Mouse (Mus musculus) left cerebral cortex, adult 11 months (tissue): Measurements from ENCODE around the gene Gnao1.

Experiments used
- DNase-seq: peaks from one replicate; pipeline ENCODE4 v3.0.0; 2022; ENCODE audit warnings: low spot score

The Gnao1 gene

DNA sequence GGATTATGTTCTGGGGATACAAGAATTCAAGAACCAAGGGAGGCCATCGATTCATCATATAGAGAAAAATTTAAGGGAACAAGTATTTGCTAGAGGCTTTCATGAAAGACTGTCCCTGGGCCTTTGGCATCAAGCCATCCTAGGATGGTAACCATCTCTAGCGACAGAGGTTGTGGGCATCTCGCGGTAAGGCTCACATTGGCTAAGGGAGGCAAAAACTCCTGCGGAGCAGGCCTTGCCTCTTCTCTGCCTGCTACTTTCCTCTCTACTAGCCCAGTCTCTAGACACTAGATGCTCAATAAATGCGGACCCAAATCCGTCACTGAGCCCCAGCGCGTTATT lies at the start of gene Gnao1:
Gnao1 (plus strand) TSS at position 281 of the 342 bp plus-strand sequence.
- no peak for DNase-seq

DNA sequence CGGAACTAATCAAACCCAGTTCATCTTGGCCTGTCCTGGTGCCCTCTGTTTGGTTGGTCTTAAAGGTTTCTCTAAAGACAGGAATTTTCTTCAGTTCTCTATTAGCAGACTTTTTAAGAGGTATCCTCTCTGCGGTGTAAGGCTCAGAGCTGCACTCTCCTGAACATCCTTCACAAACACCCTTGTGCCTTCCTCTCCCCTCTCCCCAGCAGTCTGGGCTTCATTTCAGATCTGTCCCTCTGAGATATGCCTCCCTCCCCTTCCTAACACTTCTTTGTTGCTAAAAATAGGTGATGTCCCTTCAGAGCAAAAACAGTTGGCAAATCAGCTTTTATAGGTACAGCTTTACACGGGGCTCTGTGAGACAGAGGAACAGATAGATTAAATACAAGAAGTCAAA lies 32.2 kb upstream of the Gnao1 start:
- no peak for DNase-seq

DNA sequence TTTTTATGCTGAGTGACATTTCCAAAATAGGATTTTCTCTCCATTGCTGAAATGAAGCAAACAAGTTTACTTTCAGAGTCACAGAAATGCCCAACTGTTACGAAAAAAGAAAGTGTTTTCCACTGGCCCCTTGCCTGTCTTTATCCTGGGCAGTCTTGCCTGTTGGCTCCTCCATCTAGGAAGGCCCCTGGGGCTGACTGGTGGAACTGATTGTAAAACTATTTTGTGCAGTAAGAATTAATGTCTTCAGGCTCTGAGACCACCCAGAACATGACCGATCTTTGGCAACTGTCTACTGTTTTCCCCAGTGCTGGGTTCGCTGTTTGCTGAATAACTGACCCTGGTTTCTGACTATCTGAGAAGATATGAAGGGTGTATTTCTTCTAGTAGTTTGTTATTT lies 540 bp upstream of the Gnao1 start:
- no peak for DNase-seq

DNA sequence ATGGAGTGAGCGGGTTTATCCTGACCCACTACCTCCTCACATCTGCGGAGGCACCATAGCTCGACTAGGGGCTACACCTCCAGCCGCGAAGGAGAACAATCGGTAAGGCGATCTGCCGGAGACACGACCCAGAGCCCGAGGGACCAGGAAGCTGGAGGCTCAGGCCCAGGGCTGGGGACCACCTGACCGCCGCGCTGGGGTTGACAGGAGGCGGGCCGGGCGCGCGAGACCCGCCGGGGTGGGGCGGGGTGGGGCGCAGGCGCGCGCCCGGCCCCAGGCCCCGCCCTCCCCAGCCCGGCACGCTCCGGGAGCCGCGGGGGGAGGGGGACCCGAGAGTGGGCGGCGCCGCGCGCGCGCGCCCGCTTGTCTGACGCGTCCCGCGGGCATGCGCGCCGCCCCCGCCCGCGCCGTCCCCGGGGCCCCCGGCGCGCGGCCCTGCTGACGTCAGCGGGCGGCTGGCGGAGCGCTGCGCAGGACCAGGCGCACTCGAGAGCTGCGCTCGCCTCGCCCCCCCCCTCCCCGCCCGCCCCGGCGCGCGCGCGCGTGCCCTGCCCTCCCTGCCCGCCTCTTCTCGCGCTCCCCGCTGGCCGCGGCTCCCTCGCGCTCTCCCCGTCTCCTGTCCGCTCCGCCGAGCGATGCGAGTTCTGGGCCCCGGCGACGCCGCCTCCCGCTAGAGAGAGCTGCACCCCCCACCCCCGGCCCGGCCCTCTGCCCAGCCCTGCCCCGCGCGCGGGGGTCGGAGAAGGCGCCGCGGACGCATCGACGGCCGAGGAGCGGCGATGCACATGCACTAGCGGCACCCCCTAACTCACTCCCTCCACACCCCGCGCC lies 477 bp downstream of the Gnao1 start:
- peak; percentile 81 for DNase-seq

DNA sequence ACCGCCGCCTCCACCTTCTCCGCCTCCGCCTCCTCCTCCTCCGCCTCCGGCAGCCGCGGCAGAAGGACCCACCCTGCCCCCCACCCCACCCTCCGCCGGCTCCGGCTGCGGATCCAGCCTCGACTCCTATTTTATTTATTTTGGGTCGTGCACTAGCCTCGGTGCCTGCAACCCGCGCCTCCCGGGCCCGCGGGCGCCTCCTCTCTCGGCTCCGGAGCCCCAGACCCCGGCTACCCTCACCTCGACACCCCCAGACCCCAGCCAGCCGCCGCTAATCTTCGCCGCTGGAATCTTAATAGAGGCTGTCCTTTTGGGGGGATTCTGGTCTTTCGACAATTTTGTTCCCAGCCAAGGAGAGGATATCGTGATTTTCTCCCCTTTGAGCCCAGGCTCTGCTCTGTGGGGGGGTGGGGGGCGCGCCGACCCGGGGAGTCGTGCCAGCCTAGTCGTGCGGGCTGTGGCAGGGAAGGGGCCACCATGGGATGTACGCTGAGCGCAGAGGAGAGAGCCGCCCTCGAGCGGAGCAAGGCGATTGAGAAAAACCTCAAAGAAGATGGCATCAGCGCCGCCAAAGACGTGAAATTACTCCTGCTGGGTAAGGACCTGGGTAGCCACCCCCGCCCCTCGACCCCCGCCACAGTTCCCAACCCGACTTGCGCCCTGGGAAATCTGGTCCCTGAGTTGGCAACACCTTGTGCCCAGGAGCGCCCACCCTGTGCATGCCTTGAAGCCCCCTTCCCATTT lies 1.3 kb downstream of the Gnao1 start:
- no peak for DNase-seq

DNA sequence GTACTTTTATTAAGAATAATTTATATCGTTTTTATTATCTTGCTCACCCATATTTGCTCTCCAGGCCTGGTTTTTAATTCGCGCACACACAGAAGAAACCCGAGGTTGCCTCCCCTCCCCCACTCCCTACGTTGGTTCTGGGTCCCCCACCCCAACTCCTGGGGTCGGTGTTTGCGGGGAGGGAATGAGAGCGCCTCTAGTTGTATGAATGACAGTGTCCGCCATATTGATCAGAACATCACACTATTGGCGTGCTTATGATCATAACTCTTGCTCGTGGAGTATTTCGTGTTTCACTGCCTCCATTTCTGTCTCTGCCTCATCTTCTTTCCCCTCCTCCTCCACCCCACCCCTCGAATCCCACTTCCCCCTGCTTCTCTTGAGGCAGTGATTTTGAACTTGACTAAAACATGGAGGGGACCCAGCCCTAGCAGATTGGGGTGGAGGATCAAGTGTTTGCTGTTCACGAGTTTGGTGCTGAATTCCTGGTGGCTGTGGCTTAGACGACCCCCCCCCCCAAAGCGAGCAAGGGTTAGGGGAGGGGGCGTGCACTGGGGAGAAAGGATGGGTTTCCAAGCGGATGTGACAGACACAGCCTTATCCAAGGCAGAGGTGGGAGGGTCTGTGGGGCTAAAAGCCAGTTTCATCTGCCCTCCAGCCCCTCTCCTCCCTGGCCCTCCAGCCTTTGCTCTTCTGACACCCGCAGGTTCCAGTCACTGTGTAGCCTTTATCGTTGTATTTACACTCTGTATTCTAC lies 2.1 kb downstream of the Gnao1 start:
- no peak for DNase-seq

DNA sequence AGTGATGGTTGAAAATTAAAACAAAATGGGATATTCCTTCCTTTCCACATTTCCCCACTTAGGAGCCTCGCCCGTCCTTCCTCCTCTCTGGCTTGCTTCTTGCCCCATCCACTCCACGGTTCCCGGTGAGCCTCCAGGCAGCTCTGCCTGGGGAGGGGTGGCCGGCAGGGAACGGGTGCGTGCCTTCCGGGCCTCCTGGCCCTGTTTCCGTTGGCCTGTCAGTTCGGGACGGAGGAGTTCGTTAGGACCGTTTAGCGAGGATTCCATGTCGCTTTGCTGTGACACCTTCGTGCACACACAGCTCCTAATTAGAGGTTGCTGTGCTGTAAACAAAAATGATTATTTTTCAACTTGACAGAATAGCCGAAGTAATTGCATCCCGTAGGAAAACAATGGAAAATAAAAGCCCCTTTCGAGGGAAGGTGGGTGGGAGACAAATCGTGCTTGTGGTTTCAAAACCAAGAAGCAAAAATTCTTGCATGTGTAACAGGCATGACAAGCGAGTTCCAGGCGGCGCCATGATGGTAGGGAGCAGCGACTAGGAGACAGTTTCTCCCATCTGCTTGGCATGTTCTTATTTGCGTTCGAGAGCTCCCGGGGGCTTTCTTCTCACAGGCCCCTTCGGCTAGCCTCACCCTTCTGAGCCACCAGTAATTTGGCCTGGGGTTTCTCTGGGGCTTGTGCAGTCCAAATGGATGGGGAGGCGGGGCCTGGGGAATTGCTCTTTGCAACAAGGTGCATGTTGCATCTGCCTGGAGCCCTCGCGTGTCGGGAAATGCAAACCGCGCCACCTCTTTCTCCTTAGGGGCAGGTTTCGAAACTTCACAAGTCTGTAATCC lies 3.0 kb downstream of the Gnao1 start:
- no peak for DNase-seq

DNA sequence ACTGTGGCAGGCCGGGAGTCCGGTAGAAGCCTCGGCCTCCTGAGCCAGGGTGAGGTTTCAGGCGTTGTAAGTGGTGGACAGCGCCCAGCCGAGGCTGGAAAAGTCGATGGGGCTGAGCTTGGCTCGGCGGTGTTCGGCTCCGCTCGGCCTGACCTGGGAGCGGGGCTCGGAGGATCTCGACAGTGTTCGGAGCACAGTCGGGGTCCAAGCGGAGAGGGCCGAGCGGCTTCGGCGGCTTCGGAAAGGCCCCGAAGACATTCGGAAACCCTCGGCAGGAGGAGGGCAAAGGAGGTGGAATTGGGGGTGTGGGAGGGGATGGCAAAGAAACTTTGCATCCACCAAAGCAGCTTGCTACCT lies 3.6 kb downstream of the Gnao1 start:
- peak; percentile 81 for DNase-seq

DNA sequence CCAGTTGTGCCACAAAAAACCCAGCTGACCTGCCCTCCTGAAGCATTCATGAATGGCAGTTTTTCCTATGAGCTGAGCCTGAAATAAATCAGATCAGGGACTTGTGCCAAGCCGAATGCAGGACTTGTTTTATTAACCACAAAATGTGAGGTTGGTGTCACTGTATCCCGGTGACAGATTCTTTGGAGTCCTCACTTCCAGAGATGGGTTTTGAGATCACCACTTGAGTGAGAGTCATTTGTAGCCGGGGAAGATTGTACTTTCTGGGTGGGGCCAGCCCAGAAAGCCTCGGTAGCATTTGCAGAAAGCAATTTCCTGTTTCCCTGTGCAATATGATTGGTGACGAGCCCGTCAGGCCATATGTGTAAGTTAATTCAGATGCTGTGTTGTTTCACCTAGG lies 4.5 kb downstream of the Gnao1 start:
- no peak for DNase-seq

DNA sequence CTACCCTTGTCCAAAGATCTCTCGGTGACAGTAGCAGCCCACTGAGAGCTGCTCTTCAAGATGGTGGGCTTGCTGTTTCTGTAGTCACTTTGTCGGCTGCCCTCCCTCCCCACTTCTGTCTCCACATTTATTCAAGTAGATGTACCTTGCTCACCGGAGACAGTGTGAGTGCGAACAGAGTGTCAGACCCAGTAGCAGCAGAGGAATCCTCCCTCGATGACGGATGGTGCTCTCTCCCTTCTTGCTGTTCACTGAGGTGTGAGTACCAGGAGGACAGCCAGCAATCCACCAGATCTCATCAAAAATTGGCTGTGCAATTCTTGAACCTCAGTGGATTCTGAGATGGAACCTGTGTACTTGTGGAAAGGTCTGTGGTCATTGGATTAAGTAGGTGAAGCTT lies 6.5 kb downstream of the Gnao1 start:
- no peak for DNase-seq

DNA sequence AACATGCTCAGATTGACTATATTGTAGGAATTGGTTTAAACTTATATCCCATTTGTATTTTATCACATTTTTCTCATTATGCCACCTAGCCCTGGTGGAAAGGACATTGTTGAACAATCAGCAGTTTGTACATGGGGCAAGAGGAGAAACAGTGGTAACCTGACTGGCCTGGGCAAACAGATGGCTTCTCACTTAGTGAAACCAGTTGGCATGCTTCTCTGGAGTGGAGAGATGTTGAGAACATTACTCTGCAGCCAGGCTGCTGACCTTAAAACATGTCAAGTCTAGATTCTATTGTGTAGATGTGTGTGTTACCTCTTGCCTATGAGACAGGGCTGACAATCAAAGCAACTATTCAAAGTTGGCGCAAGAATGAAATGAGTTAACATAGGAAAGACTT lies 7.6 kb downstream of the Gnao1 start:
- DNase-seq: no peak

DNA sequence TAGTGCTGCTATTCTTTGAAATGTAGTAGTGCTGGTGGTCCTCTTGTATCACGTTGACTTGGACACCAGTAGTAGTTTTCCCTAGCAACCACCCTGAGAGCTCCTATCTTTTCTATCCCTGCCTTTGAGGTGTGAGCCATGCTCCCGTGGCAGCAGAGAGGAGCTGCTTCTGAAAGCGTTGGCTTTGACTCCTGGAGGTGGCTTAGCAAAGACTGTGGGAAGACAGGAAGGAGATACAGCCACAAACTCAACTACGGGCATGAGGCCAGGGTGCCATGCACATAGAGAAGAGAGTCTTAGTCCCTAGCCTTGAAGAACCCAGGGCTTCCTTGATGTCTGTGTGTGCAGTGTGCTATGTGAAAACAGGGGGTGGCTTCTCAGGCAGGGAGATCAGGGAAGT lies 10.2 kb downstream of the Gnao1 start:
- DNase-seq: no peak

DNA sequence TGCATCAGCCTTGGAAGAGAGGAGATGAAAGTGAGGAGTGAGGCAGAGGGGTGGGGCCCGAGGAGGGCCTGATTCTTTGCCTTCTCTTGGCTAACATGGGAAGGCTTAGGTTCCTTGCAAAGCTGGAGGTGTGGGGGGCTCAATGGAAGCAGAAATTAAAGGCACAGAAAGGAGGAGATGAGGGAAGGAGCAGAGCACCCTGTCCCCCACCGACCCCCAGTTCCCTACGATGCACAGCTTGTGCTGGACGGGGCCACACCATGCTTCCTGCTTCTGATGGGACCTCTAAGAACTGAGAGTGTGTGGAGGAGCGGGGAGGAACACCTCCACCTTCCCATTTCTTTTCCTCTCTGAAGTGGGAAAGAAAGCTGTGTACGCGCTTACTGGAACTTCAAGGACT lies 11.6 kb downstream of the Gnao1 start:
- DNase-seq: no peak

DNA sequence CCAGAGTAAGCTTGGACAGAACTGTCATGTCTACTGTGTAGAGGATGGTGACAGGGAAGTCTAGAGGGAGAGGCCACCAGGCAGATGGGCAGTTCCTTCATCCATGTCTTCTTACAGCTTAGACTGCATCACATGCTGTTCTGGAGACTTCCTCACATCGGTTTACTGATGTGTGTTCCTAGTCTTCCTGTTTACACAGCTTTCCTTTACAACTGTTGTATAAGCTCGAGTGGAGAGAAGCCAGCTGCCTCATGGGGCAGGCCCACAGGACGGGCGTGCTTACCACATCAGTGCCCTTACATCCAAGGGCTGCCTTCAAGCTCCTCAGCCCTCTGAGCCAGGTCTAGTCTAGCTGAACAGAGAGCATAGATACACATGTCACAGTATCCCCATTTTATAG lies 15.6 kb downstream of the Gnao1 start:
- DNase-seq: no peak

DNA sequence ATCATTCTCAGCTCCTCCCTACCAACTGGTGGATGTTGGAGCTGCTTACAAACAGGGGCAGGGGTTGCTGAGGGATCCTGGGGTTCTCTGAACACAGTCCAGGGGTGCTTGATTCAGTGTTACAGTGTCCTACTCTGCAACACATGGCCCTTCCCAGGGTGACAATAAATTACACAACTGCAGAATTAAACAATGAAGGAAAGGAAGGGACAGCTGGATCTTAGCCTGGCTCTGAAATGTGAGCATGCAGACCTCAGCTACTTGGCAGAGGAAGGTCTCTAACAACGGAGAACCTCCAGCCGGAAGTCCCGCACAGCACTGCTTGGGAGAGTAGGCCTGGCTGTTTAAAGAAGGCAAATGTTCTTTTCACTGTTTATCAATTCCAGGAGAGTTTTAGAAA lies 20.9 kb downstream of the Gnao1 start:
- DNase-seq: no peak

DNA sequence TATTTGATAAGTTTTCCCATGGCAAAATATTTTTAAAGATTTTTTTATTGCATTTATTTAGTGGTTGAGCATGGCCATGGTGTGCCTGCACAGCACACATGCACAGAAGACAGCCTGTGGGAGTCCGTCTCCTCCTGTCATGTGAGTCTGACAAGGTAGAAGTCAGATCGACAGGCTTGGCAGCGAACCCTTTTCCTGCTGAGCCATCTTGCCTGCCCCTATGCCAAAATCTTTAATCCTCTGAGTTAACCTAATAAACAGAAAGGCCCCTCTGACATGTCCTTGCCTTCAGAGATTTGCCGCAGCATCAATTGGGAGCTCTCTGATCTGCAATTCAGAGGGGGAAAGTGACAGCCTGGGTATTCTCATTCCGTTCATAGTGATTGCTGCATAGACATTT lies 26.0 kb downstream of the Gnao1 start:
- DNase-seq: no peak

DNA sequence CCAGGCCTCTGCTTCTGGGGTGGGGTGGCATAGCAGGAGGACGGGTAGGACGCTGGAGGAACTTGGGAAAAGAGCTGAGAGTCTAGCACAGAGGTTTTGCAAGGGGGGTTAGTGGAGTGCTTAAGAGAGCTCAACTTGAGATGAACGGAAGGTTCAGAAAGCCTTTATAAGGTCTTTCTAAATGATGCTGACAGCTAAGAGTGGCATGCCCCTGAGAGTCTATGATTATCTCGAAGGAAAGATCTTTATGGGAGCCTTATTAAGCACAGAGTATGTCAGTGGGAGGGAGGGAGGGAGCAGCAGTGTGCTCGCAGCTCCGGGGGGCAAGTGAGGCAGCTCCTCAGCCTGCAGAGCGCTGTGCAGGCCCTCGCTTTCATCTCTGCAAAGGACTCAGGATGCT lies 29.3 kb downstream of the Gnao1 start:
- no peak for DNase-seq

DNA sequence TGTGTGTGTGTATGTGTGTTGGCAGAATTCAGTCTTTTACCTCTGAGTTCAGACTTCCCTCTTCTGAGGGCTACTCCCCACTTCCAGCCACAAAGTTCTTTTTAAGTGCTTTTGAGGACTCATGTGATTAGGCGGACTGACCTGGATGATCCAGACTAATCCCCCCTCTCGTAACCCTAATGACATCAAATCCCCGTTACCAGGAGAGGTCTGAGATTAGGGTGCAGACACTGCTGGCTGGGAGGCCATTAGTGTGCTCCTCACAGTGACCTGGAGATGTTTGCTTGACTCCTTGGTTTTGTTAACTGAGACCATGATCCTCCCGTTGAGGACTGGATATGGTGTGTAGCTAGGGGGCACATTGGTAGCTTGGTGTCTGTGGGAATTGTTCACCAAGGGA lies 30.7 kb downstream of the Gnao1 start:
- no peak for DNase-seq

DNA sequence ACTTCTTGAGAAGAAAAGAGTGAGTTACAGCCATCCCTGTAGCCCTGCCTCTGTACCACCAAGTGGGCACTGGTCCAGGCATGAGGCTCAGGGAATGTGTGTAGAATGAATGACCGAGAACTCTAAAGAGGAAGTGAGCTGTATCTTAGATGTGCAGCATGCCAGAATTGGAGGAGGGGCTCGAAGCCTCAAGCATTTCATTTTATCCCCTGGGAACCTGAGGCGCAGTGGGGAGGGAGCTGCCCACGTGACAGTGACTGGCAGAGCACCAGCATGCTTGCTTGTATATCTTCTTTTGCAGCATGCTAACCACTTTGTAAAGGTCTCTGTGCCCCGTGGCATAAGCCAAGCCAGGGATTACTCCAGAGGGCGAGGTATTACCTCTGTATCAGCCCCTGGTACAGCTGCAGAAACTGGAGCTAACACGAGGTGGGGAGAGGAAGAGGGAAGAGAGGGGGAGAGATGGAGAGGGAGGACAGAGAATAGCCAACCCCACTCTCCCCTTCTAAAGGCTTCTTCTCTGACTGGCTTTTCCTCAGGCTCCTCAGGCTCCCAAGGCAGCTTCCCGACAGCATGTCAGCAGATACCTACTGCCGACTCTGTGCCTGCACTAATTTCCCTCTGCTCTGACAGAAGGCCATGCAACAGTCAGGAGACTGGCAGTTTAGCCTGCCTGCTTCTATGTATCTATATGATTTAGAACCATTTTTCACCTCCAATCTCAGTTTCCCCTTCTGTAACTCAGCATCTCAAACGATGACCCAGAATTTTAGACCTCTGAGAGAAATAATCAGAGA lies 31.4 kb downstream of the Gnao1 start:
- DNase-seq: peak; percentile 55

DNA sequence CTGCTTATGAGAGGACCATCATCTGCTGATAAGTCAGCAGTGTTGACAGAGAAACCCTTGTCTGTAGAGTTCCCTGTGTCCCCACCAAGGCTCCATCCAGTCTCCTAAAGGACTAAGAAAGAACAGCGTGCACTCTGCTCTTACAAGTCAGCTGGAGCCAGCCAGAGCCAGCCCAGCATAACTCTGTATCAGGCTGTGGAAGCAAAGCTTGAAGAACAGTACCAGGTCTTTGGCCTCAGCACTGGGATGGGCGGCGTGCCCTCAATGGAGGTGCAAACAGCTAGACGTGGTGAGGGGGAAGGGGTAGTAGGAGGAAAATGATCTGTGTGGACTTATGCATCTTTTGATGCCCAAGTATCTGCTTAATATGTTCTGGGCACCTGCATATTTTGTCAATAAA lies 32.8 kb downstream of the Gnao1 start:
- no peak for DNase-seq

DNA sequence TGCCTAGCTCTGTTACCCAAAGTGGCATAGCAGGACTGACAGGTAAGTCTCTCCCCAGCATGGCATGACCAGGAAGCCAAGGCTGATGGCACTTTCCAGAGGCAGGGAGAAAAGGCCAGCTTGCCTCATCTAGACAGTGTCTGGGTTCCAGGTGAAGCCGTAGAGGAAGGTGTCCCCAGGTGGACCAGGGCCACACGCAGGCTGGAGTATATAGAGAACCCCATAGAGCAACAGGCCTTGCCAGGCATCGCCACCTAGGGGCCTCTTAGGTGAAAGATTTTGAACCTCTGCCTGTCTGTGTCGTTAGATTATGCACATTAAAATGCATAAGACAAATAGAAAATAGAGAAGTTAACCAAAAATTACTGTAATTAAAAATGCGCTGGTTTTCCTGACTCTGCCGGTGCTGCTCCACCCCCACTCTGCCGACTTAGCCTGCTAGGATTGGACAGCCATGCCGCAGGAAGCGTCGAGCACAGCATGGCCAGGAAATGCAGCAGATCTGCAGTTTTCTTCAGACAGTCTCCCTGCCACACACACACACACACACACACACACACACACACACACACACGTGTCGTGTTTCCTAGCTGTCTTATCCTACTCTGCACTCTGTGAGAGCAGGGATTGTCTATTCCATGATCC lies 34.2 kb downstream of the Gnao1 start:
- DNase-seq: no peak
